Mouse (Mus musculus): Measurements from ENCODE around the gene Macc1. TPM values are rescaled to one million over a fixed set of nuclear protein-coding genes. Genes with fewer than 3 reads are reported as not detected.

Gene Macc1
- total RNA-seq, 2 experiments from 2014 or later: not detected

- peak; percentile 48; the same call in 1 of the 2 replicates for ATAC-seq (replicated peaks; ENCODE audit: poor library complexity)
These were observed 72.2 kb downstream of the Macc1 start for GRCm38 (mm10) chr12:119386243-119386642.

- ATAC-seq (replicated peaks; ENCODE audit: poor library complexity): no peak
These were observed 72.6 kb downstream of the Macc1 start for GRCm38 (mm10) chr12:119386650-119387049.

DNA sequence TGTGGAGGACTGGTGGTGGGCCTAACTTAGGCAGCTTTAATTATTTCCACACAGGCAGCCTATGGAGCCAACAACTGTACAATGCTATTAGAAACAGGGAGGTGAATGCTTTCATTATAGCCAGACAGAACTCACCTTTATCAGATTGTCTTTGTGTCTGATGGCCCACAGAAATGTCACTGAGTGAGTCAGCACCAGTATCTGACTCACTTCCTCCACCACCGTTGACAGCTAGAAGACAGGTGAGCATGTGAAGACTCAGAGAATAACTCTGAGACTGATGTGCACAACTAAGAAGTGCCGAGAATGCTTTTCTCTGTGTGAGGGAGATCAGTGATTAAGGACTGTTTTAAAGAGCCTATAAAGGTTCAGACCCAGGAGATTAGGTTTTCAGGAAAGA, 73.9 kb downstream of the Macc1 start:
- no peak for ATAC-seq (replicated peaks; ENCODE audit: poor library complexity)

DNA sequence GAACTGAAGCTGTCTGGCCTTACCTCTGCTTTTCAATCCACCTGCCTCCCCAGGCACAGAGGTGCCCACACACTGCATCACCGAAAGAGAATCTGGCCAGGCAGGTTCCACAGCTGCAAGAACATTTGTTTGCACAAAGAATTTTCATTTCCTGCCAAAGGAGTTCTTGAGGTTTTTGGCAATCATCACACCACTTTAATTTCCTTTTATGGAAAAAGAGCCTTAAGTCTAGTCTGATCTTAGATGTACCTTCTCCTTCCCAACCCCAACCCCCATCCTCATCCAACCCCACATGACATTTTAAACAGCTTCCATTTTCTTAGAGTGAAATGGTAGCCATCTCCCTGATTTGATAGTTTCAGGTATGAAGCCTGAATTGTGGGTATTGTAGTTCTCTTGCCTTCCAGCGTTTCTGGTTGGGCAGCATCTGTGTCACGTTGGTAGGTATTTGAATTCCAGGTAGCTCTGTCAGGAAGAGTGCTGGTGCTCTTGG, 76.2 kb downstream of the Macc1 start:
- no peak for ATAC-seq (replicated peaks; ENCODE audit: poor library complexity)

GRCm38 (mm10) chr12:119398046-119398659, 84.1 kb downstream of the Macc1 start:
- ATAC-seq (replicated peaks; ENCODE audit: poor library complexity): 0 out of 2 replicates have a peak, but pooled peaks have one; percentile 17

- ATAC-seq (replicated peaks; ENCODE audit: poor library complexity): 0 out of 2 replicates have a peak, but pooled peaks have one; percentile 37
These were observed 88.2 kb downstream of the Macc1 start for GRCm38 (mm10) chr12:119402273-119402672.

GRCm38 (mm10) chr12:119402796-119403195, 88.7 kb downstream of the Macc1 start:
- no peak for ATAC-seq (replicated peaks; ENCODE audit: poor library complexity)

- ATAC-seq (replicated peaks; ENCODE audit: poor library complexity): no peak
These were observed 90.7 kb downstream of the Macc1 start for GRCm38 (mm10) chr12:119404810-119405209.

GRCm38 (mm10) chr12:119410522-119410921, 96.5 kb downstream of the Macc1 start:
- ATAC-seq (replicated peaks; ENCODE audit: poor library complexity): no peak

GRCm38 (mm10) chr12:119410956-119411355, 96.9 kb downstream of the Macc1 start:
- ATAC-seq (replicated peaks; ENCODE audit: poor library complexity): peak; percentile 54

DNA sequence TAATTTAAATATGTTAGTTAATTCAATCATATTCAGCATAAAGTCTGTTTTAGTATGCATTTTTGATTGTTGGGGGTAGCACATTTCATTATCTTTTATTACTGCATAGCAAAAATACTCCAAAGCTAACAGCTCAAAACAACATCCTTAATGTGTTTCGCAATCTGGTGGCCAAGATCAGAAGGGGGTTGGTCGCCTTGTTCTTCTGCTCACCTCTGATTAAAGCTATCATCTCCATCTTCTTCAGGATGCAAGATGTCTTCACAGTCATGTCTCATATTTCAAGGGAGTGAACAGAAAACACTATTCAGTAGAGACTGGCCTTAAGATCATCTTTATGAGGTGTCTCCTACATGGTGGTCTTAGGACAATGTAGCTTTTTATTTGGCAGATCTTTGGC, 97.9 kb downstream of the Macc1 start:
- ATAC-seq (replicated peaks; ENCODE audit: poor library complexity): peak; percentile 50

DNA sequence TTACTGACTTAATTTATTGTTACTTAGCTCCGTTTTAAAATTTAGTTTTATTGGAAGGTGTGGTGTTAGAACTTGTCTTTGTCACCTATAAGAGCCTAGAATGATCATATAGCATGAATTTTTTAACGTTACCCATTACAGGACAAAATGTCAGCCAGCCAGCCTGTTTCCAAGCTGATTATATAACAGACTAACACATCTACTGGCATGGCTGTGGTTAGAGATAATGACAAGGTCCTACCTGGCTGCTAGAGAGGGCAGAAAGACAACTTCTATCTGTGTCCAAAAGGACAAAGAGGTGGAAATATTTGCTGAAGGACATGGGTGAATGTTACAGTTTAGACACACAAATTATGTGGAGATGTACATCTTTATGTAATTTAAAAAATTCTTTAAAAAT, 101.8 kb downstream of the Macc1 start:
- ATAC-seq (replicated peaks; ENCODE audit: poor library complexity): 0 out of 2 replicates have a peak, but pooled peaks have one; percentile 50

GRCm38 (mm10) chr12:119425749-119426148, 111.7 kb downstream of the Macc1 start:
- peak; percentile 76 for ATAC-seq (replicated peaks; ENCODE audit: poor library complexity)

GRCm38 (mm10) chr12:119426182-119426886, 112.3 kb downstream of the Macc1 start:
- 0 out of 2 replicates have a peak, but pooled peaks have one; percentile 3 for ATAC-seq (replicated peaks; ENCODE audit: poor library complexity)

DNA sequence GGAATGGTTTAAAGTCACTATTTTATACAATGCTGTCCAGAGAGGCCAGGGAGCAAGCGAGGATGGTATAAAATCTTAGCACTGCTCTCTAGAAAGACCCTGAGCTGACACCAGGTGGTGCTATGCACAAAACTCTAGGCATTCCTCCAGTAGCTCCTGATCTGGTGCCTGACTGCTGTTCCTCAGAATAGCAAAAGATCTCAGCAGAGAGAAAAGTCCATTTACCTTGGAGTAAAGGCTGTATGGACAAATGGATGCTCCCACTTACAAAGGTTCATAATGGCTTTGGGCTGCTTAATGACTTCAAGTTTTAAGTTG, 112.8 kb downstream of the Macc1 start:
- ATAC-seq (replicated peaks; ENCODE audit: poor library complexity): peak; percentile 92

GRCm38 (mm10) chr12:119440720-119441119, 126.7 kb downstream of the Macc1 start:
- no peak for ATAC-seq (replicated peaks; ENCODE audit: poor library complexity)

DNA sequence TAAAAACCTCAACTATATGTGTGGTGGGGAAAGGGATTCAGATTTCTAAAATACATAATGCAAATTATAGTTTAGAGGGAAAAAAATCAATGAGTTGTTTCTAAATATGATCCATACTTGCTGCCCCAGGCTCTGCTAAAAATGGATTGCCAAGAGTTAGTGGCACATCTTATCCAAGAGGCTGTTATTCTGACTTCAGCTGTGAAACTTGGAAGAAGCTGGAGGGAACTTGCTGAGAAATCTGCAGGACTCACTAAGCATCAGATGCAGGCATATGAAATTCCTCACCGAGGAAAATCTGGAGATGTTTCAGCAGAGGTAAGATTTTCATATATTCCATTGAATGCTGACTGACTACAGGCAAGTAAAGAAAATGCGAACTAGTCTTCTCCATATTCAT, 136.0 kb downstream of the Macc1 start:
- no peak for ATAC-seq (replicated peaks; ENCODE audit: poor library complexity)

- ATAC-seq (replicated peaks; ENCODE audit: poor library complexity): no peak
These were observed 137.2 kb downstream of the Macc1 start for GRCm38 (mm10) chr12:119451232-119451631.

DNA sequence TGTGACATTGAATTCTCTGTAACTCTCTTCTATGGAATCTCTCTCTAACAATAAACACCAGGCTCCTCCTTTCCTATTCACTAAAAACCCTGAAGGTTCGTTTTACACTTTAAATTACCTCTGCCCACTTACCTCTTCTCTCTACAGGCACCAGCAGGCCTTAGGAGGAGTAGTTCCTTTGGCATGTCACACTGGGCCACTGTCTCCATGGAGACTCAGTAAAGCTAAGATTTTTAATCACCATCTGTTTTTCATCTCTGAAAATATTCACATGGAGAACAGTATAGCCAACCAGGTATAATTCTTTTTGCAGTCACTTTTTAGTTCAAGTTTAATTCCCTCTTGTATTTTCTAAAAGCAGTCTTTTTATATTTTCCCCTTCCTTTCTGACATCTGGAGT, 140.0 kb downstream of the Macc1 start:
- ATAC-seq (replicated peaks; ENCODE audit: poor library complexity): no peak

DNA sequence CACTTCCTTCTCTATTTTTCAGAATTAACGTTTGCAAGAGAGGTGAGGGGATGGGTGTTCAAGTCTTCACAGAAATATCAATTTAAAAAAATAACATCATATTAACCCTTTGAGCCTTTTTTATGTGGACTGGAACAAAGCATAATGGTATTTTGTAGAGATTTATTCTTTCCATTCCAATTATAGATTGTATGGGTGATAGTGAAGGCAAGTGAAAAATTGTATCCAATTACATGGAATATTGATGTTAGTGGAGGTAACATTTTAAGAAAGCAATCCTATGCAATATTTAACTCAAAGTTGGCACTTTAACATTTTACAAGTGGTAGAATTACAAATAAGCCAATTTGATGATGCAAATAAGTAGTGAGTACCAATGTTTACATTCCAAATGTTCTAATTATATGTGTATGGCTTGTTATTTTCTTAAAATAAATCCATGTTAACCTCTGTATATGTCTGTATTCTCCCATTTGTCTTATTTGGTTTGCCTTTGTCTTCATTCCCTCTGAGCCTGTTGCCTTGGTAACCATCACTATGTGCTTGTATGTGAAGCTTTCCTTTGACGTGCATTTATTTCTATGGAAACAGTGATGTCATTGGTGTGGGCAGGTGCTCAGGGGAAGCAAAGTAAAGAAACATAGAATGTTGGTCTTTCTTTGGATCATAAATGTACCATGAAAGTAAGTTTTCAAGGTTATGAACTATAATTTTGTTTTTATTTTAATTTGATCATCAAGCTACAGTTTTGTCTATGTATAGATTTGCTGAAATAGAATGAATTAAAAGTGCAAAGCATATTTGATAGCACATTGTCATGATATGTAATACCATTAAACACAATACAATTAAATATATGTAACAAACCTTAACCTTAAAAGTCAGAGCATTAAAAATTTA, 150.2 kb downstream of the Macc1 start:
- ATAC-seq (replicated peaks; ENCODE audit: poor library complexity): no peak

- no peak for ATAC-seq (replicated peaks; ENCODE audit: poor library complexity)
These were observed 150.8 kb downstream of the Macc1 start for GRCm38 (mm10) chr12:119464940-119465245.

- no peak for ATAC-seq (replicated peaks; ENCODE audit: poor library complexity)
These were observed 153.6 kb downstream of the Macc1 start for GRCm38 (mm10) chr12:119467656-119468055.
